26 mouse cellular contexts compared by ENCODE assay signal in genomic region chr5:131020936-131021335, GRCm38 (mm10).
DNase-seq lines count a peak whose midpoint lies in the region; ATAC-seq and TF ChIP-seq lines count a peak whose summit lies in the region.
"Had no signal": no experiment of that assay in that cellular context is flagged by ENCODE, and none has a peak within 500 bp of the region (broad histone marks: within the 10 kb centered on the region; RNA-seq: fewer than 3 reads in every experiment).

No protein-coding gene starts in this region.

- no peak overlapping the region for H3K4me3 ChIP-seq in forebrain, embryonic 16.5 days (replicated peaks; ENCODE audit: low read length)
- no peak overlapping the region for H3K4me3 ChIP-seq in forebrain, embryonic 10.5 days
- no peak overlapping the region for H3K4me3 ChIP-seq in layer of hippocampus, adult 2 months
- H3K4me3 ChIP-seq in kidney, adult 2 months (ENCODE audit: insufficient read depth, low read depth, low read length): no peak overlapping the region
- H3K4me3 ChIP-seq: embryonic facial prominence, embryonic 15.5 days; erythroblast, embryonic 14.5 days; gastrocnemius, adult 2 months; heart, embryonic 10.5 days; hindbrain, embryonic 12.5 days had no signal

- H3K27ac ChIP-seq in forebrain, embryonic 16.5 days (ENCODE audit: low read length): 0 out of 2 replicates have a peak overlapping the region, but pooled peaks have one; percentile 3
- H3K27ac ChIP-seq in forebrain, embryonic 10.5 days: no peak overlapping the region
- H3K27ac ChIP-seq in layer of hippocampus, adult 2 months: peak overlapping the region; percentile 82
- no peak overlapping the region for H3K27ac ChIP-seq in kidney, adult 2 months (ENCODE audit: insufficient read depth, low read depth, low read length)
- H3K27ac ChIP-seq: embryonic facial prominence, embryonic 15.5 days; gastrocnemius, adult 2 months; heart, embryonic 10.5 days; hindbrain, embryonic 12.5 days had no signal

- no peaks in the 10 kb centered on the region for H3K36me3 ChIP-seq in forebrain, embryonic 16.5 days (ENCODE audit: control insufficient read depth, insufficient read depth)
- no peaks in the 10 kb centered on the region for H3K36me3 ChIP-seq in forebrain, embryonic 10.5 days (replicated peaks)
- H3K36me3 ChIP-seq in kidney, adult 2 months (ENCODE audit: control insufficient read depth, insufficient read depth, low read length): no peaks in the 10 kb centered on the region
- H3K36me3 ChIP-seq: embryonic facial prominence, embryonic 15.5 days; G1E; heart, embryonic 10.5 days; hindbrain, embryonic 12.5 days had no signal

- no peaks in the 10 kb centered on the region for H3K9me3 ChIP-seq in forebrain, embryonic 16.5 days (ENCODE audit: control insufficient read depth, low read length)
- H3K9me3 ChIP-seq in forebrain, embryonic 10.5 days: no peaks in the 10 kb centered on the region
- H3K9me3 ChIP-seq: embryonic facial prominence, embryonic 15.5 days; heart, embryonic 10.5 days; hindbrain, embryonic 12.5 days had no signal

- DNase-seq in cerebellum, postnatal 10 days: peak; percentile 49 to 50
- no peak for DNase-seq in forebrain, embryonic 10.5 days (ENCODE audit: extremely low spot score, low spot score)
- peak in 1 of 2 experiments; percentile 48 for DNase-seq in layer of hippocampus, adult 2 months (ENCODE audit: low spot score in 2 of 2)
- DNase-seq in layer of hippocampus, adult 8-10 months (ENCODE audit: low spot score in 2 of 2): no peak
- peak; percentile 19 to 28 for DNase-seq in layer of hippocampus, postnatal 10 days (ENCODE audit: low spot score in 2 of 2)
- no peak for DNase-seq in kidney, adult 2 months
- DNase-seq: adrenal gland, adult 8-10 months; adrenal gland, postnatal 36 days; B cell, adult 2 months; cerebellum, adult 11-12 months; cerebellum, adult 9-11 months; embryo, embryonic 11 days; gastrocnemius, adult 2 months; gastrocnemius, postnatal 25 days; heart, postnatal 10 days; heart, postnatal 4 days had no signal

- TF ChIP-seq CTCF in layer of hippocampus, adult 2 months (conservative IDR thresholded peaks at IDR 0.05): no peak
- no peak for TF ChIP-seq CTCF in kidney, adult 2 months (conservative IDR thresholded peaks at IDR 0.05; ENCODE audit: insufficient read depth, insufficient read length, low read depth, low read length)

- H3K4me2 ChIP-seq in forebrain, embryonic 16.5 days (ENCODE audit: low read length): no peak overlapping the region
- H3K4me2 ChIP-seq: embryonic facial prominence, embryonic 15.5 days; hindbrain, embryonic 12.5 days had no signal

- H3K27me3 ChIP-seq in forebrain, embryonic 16.5 days (replicated peaks; ENCODE audit: control insufficient read depth, insufficient read depth, low read length): no peaks in the 10 kb centered on the region
- H3K27me3 ChIP-seq in forebrain, embryonic 10.5 days (ENCODE audit: poor library complexity, severe bottlenecking): peaks cover 24% of the 10 kb centered on the region
- H3K27me3 ChIP-seq in kidney, adult 2 months (replicated peaks; ENCODE audit: control insufficient read depth, insufficient read depth, low read length): no peaks in the 10 kb centered on the region
- H3K27me3 ChIP-seq: embryonic facial prominence, embryonic 15.5 days; hindbrain, embryonic 12.5 days had no signal

- no peak overlapping the region for H3K9ac ChIP-seq in forebrain, embryonic 16.5 days (replicated peaks; ENCODE audit: low read depth, low read length)
- H3K9ac ChIP-seq: embryonic facial prominence, embryonic 15.5 days; hindbrain, embryonic 12.5 days had no signal

- 43% methylated on average over 5 of the region's 5 CpGs for WGBS in forebrain, embryonic 16.5 days
- 82% methylated on average over 5 of the region's 5 CpGs for WGBS in forebrain, embryonic 10.5 days
- WGBS in kidney, adult 2 months: 86% methylated on average over 5 of the region's 5 CpGs

- TF ChIP-seq POLR2A in kidney, adult 2 months (IDR thresholded peaks at IDR 0.05; ENCODE audit: low read depth, low read length): no peak

- no peak for ATAC-seq in cerebellum, adult (ENCODE audit: insufficient number of reproducible peaks, low FRiP score, low TSS enrichment)
- no peak for ATAC-seq in forebrain, embryonic 16.5 days
- ATAC-seq: CD4-positive, CD25-positive, alpha-beta regulatory T cell, adult 4 months; hindbrain, embryonic 16.5 days; inflammation-experienced regulatory T-cells, adult 6 months had no signal

- H3K4me1 ChIP-seq in forebrain, embryonic 16.5 days (replicated peaks; ENCODE audit: control insufficient read depth, insufficient read depth, low read length): peaks cover 27% of the 10 kb centered on the region
- H3K4me1 ChIP-seq in forebrain, embryonic 10.5 days: peaks cover 20% of the 10 kb centered on the region
- no peaks in the 10 kb centered on the region for H3K4me1 ChIP-seq in kidney, adult 2 months (ENCODE audit: control insufficient read depth, insufficient read depth, low read length)
- H3K4me1 ChIP-seq: embryonic facial prominence, embryonic 15.5 days; heart, embryonic 10.5 days had no signal

Comparison
In these comparisons a context has a peak if more than half of its experiments do, and no peak if none do; other contexts are left out.
1. DNase-seq: peak in cerebellum, postnatal 10 days (2 of 2) and layer of hippocampus, postnatal 10 days (2 of 2); none in forebrain, embryonic 10.5 days (single experiment), layer of hippocampus, adult 8-10 months (0 of 2) and kidney, adult 2 months (single experiment).
2. H3K27ac ChIP-seq: peak in forebrain, embryonic 16.5 days (single experiment) and layer of hippocampus, adult 2 months (single experiment); none in forebrain, embryonic 10.5 days (single experiment) and kidney, adult 2 months (single experiment).